Mouse (Mus musculus): Measurements from ENCODE around the gene Fmo2.

- no peak for TF ChIP-seq POLR2A (IDR thresholded peaks at IDR 0.05; ENCODE audit: borderline replicate concordance, insufficient read depth, low read length)
- no peak for TF ChIP-seq CTCF (IDR thresholded peaks at IDR 0.05; ENCODE audit: borderline replicate concordance, insufficient read depth, low read depth, low read length)
Observed at GRCm38 (mm10) chr1:162840211-162840610, 58.3 kb downstream of the Fmo2 start.
